Mouse (Mus musculus) neural tube, embryonic 11.5 days (tissue): ENCODE data around the gene Sigmar1. TPM values are rescaled to one million over a fixed set of nuclear protein-coding genes. Genes with fewer than 3 reads are reported as not detected.

Experiments
- polyA plus RNA-seq: library from polyadenylated mRNA; unstranded; fragments of >200 nt; fragmentation: Nextera tagmentation; extraction: Ambion mirVana; gene quantifications from 2 replicates; pipeline ENCODE4 v1.2.1, GENCODE M21; 2014

Gene Sigmar1
- polyA plus RNA-seq, 1 experiment from 2014 or later = 83.7 TPM

Other genes starting within 250 kb of the Sigmar1 start
- gene 1110017D15Rik, start 238.8 kb downstream of the Sigmar1 start, polyA plus RNA-seq = 2.5 and 3.4 TPM in 2 replicates
- 10.2 and 11.6 TPM in 2 replicates for gene Fam219a, start 186.6 kb downstream of the Sigmar1 start, polyA plus RNA-seq
- gene Dnaic1, start 186.4 kb downstream of the Sigmar1 start, polyA plus RNA-seq = 0.62 and 2.8 TPM in 2 replicates
- gene Enho, start 115.8 kb downstream of the Sigmar1 start, polyA plus RNA-seq = 36.9 and 43.3 TPM in 2 replicates
- 43.8 and 44.2 TPM in 2 replicates for gene Cntfr, start 59.1 kb downstream of the Sigmar1 start, polyA plus RNA-seq
- 65.9 and 82.1 TPM in 2 replicates for gene Il11ra1, start 56.2 kb downstream of the Sigmar1 start, polyA plus RNA-seq
- 80.4 and 81.2 TPM in 2 replicates for gene Rpp25l, start 42.6 kb downstream of the Sigmar1 start, polyA plus RNA-seq
- gene Dctn3, start 33.0 kb downstream of the Sigmar1 start, polyA plus RNA-seq = 171 and 180 TPM in 2 replicates
- gene Arid3c, start 25.0 kb downstream of the Sigmar1 start, polyA plus RNA-seq = 1.2 and 2.0 TPM in 2 replicates
- 22.7 and 25.3 TPM in 2 replicates for gene Galt, start 929 bp downstream of the Sigmar1 start, polyA plus RNA-seq
- 64.8 and 69.6 TPM in 2 replicates for gene Ccl27a, start 18.1 kb upstream of the Sigmar1 start, polyA plus RNA-seq
- gene Gm21541, start 147.5 kb upstream of the Sigmar1 start, polyA plus RNA-seq = not detected in 2 replicates
- gene Gm20878, start 185.4 kb upstream of the Sigmar1 start, polyA plus RNA-seq = 1.6 and 2.1 TPM in 2 replicates
- gene Fam205a4, start 209.9 kb upstream of the Sigmar1 start, polyA plus RNA-seq = not detected in 2 replicates